14 mouse cellular contexts compared by ENCODE assay signal in the genomic region with DNA sequence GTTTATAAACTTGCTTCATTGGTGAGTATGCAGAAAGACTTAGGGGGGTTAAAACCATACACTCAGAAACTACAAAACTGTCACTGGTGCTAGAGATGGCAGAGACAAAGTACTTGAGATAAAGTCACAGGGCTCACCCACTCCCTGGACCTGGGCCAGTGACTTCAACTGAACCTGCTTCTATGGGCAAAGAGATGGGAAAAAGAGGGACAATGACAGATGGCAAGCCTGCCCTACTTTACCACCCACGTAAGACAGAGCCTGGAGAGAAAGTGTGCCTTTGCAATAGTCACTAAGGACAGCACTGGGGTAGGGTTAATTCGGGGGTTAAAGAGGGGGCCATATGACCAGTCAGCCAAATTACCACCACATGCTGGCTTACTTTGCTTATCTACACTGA.
DNase-seq lines count a peak whose midpoint lies in the region; ATAC-seq and TF ChIP-seq lines count a peak whose summit lies in the region.
"Had no signal": no experiment of that assay in that cellular context is flagged by ENCODE, and none has a peak within 500 bp of the region (broad histone marks: within the 10 kb centered on the region; RNA-seq: fewer than 3 reads in every experiment).

No protein-coding gene starts in this region.

- no peak for DNase-seq in hindbrain, embryonic 10.5 days (ENCODE audit: low spot score)
- peak; percentile 26 for DNase-seq in brain, embryonic 14.5 days (ENCODE audit: low read depth)
- peak; percentile 74 to 75 for DNase-seq in cerebellum, postnatal 14 days
- DNase-seq in gastrocnemius, postnatal 14 days = no peak
- DNase-seq in thymus, postnatal 10 days (ENCODE audit: low spot score in 2 of 2) = no peak
- no peak for DNase-seq in thymus, postnatal 25 days
- DNase-seq: B cell, adult 2 months; kidney, adult 11 months; lung, postnatal 14 days had no signal

- no peak overlapping the region for H3K4me2 ChIP-seq in hindbrain, embryonic 16.5 days (ENCODE audit: low read length)

- 60% methylated on average over 2 of the region's 2 CpGs for WGBS in hindbrain, embryonic 16.5 days
- WGBS in hindbrain, embryonic 10.5 days = 91% methylated on average over 2 of the region's 2 CpGs

- H3K9me3 ChIP-seq in hindbrain, embryonic 16.5 days (ENCODE audit: control insufficient read depth, low read length) = no peaks in the 10 kb centered on the region
- no peaks in the 10 kb centered on the region for H3K9me3 ChIP-seq in hindbrain, embryonic 10.5 days
- H3K9me3 ChIP-seq: embryonic facial prominence, embryonic 10.5 days; forebrain, embryonic 10.5 days; G1E had no signal

- H3K4me3 ChIP-seq in hindbrain, embryonic 16.5 days (ENCODE audit: low read length) = no peak overlapping the region
- H3K4me3 ChIP-seq in hindbrain, embryonic 10.5 days = no peak overlapping the region
- H3K4me3 ChIP-seq: embryonic facial prominence, embryonic 10.5 days; forebrain, embryonic 10.5 days had no signal

- H3K36me3 ChIP-seq in hindbrain, embryonic 16.5 days (ENCODE audit: control insufficient read depth, insufficient read depth, low read length) = no peaks in the 10 kb centered on the region
- no peaks in the 10 kb centered on the region for H3K36me3 ChIP-seq in hindbrain, embryonic 10.5 days
- H3K36me3 ChIP-seq: embryonic facial prominence, embryonic 10.5 days; forebrain, embryonic 10.5 days had no signal

- peaks cover 5% of the 10 kb centered on the region for H3K4me1 ChIP-seq in hindbrain, embryonic 16.5 days (ENCODE audit: control insufficient read depth, insufficient read depth, low read depth, low read length)
- peaks cover 3% of the 10 kb centered on the region; the same call in 1 of the 2 replicates for H3K4me1 ChIP-seq in hindbrain, embryonic 10.5 days (replicated peaks)

- TF ChIP-seq CTCF in brain, embryonic 14.5 days (IDR thresholded peaks at IDR 0.05; ENCODE audit: borderline replicate concordance, extremely low read depth, insufficient read depth, insufficient read length) = no peak

- no peak for TF ChIP-seq POLR2A in brain, embryonic 14.5 days (IDR thresholded peaks at IDR 0.05; ENCODE audit: borderline replicate concordance, extremely low read depth, insufficient read depth, insufficient read length, poor library complexity, severe bottlenecking)

- ATAC-seq in hindbrain, embryonic 16.5 days = peak; percentile 64
- peak; percentile 23; the same call in 1 of the 2 replicates for ATAC-seq in megakaryocyte progenitor cell, adult 5-6 weeks (replicated peaks; ENCODE audit: poor library complexity)

- H3K9ac ChIP-seq in hindbrain, embryonic 16.5 days (ENCODE audit: low read depth, low read length) = no peak overlapping the region

- no peaks in the 10 kb centered on the region for H3K27me3 ChIP-seq in hindbrain, embryonic 16.5 days (replicated peaks; ENCODE audit: control insufficient read depth, insufficient read depth, low read length)
- no peaks in the 10 kb centered on the region for H3K27me3 ChIP-seq in hindbrain, embryonic 10.5 days (ENCODE audit: insufficient read depth, poor library complexity, severe bottlenecking)

- H3K27ac ChIP-seq in hindbrain, embryonic 16.5 days (ENCODE audit: low read depth, low read length) = no peak overlapping the region
- no peak overlapping the region for H3K27ac ChIP-seq in hindbrain, embryonic 10.5 days
- H3K27ac ChIP-seq: embryonic facial prominence, embryonic 10.5 days; forebrain, embryonic 10.5 days had no signal

- intact Hi-C loops in gastrocnemius, postnatal 14 days (cut with DNase I; ENCODE audit: low total_unique reads) = no loop called here

Comparison
In these comparisons a context has a peak if more than half of its experiments do, and no peak if none do; other contexts are left out.
1. DNase-seq: peak in brain, embryonic 14.5 days (single experiment) and cerebellum, postnatal 14 days (2 of 2); none in hindbrain, embryonic 10.5 days (single experiment), gastrocnemius, postnatal 14 days (single experiment), thymus, postnatal 10 days (0 of 2) and thymus, postnatal 25 days (single experiment).